Mouse (Mus musculus): ENCODE results near the gene Pitpnb. TPM values are rescaled to one million over a fixed set of nuclear protein-coding genes. Genes with fewer than 3 reads are reported as not detected.

Gene Pitpnb
- polyA plus RNA-seq, 1 experiment = 0.76 TPM

DNA sequence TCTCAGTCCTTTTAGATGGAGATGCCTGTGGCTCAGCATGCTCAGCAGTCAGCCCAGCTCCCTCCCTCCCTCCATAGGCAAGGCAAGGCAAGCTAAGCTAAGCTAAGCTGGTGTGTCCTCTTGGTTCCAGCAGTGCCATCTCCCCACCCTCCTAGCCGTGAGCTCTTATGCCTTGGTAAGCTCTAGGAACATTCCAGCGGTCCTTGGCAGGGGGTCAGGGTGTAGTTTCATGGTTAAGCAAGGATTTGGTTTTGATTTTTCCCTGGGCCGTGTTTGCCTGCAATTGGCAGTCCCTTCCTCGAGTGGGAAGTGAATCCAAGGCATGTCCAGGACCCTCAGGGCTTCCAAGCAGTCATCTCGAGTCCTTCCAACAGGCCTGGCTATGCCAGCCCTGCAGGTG lies 52.8 kb downstream of the Pitpnb start:
- Histone ChIP-seq H3K4me3 (replicated peaks) (no peak overlapping the region), H3K36me3 (ENCODE audit: control insufficient read depth) (peaks cover 93% of the 10 kb centered on the region), H3K9me3 (ENCODE audit: control insufficient read depth, low read length) (no peaks in the 10 kb centered on the region), H3K4me1 (ENCODE audit: control insufficient read depth) (no peaks in the 10 kb centered on the region), H3K27me3 (ENCODE audit: control insufficient read depth) (no peaks in the 10 kb centered on the region)
- TF ChIP-seq TAL1 (IDR thresholded peaks at IDR 0.05; ENCODE audit: low read length) = no peak
- no peak for TF ChIP-seq GATA1 (IDR thresholded peaks at IDR 0.05; ENCODE audit: low read length)

DNA sequence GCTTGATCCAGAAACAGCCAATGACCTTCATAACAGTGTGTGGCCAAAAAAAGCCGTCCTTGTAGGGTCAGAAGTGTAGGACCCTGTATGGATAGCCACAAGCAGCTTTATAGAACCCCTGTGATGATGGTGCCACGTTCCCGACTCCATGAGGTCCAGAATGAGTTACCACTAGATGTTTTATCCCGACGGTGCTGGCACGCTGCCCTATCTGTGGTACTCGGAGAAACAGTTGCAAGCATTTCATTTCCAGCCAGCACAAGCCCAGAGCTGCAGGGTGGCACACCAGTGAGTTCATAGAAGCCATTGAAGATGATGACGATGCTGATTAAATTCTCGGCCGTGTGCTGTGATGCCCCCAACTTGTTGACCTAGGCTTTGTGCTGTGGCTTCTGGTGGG lies 60.3 kb downstream of the Pitpnb start:
- TF ChIP-seq TAL1 (IDR thresholded peaks at IDR 0.05; ENCODE audit: low read length) (no peak), GATA1 (IDR thresholded peaks at IDR 0.05; ENCODE audit: low read length) (no peak)
- peaks cover 34% of the 10 kb centered on the region for H3K36me3 ChIP-seq (ENCODE audit: control insufficient read depth)
- no peaks in the 10 kb centered on the region for H3K9me3 ChIP-seq (ENCODE audit: control insufficient read depth, low read length)

DNA sequence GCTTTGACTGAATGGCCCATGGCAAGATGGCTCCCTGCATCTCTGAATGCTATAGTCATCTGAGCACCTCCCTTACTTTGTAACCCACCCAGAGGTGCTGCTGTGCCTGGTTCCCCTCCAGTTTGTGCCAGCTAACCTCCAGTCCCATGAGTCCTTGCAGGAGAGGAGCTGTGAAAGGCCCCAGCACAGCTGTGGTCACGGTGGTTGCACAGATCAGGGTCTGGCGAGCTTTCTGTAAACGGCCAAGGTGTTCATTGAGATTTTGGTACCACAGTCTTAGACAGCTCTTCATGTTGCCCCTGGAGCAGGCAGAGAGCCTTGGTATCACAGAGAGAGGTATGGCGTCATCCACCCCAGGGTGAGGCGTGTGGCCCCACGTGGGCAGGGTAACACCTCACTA lies 60.9 kb downstream of the Pitpnb start:
- Histone ChIP-seq H3K9me3 (ENCODE audit: control insufficient read depth, low read length) (no peaks in the 10 kb centered on the region), H3K36me3 (ENCODE audit: control insufficient read depth) (peaks cover 29% of the 10 kb centered on the region), H3K4me1 (ENCODE audit: control insufficient read depth) (no peaks in the 10 kb centered on the region), H3K27me3 (ENCODE audit: control insufficient read depth) (no peaks in the 10 kb centered on the region), H3K4me3 (replicated peaks) (no peak overlapping the region)
- TF ChIP-seq TAL1 (IDR thresholded peaks at IDR 0.05; ENCODE audit: low read length) (no peak), GATA1 (IDR thresholded peaks at IDR 0.05; ENCODE audit: low read length) (no peak)

More for the DNA sequence above, 60.3 kb downstream of the Pitpnb start:
- Histone ChIP-seq H3K27me3 (ENCODE audit: control insufficient read depth) (no peaks in the 10 kb centered on the region), H3K4me1 (ENCODE audit: control insufficient read depth) (no peaks in the 10 kb centered on the region), H3K4me3 (replicated peaks) (no peak overlapping the region)

DNA sequence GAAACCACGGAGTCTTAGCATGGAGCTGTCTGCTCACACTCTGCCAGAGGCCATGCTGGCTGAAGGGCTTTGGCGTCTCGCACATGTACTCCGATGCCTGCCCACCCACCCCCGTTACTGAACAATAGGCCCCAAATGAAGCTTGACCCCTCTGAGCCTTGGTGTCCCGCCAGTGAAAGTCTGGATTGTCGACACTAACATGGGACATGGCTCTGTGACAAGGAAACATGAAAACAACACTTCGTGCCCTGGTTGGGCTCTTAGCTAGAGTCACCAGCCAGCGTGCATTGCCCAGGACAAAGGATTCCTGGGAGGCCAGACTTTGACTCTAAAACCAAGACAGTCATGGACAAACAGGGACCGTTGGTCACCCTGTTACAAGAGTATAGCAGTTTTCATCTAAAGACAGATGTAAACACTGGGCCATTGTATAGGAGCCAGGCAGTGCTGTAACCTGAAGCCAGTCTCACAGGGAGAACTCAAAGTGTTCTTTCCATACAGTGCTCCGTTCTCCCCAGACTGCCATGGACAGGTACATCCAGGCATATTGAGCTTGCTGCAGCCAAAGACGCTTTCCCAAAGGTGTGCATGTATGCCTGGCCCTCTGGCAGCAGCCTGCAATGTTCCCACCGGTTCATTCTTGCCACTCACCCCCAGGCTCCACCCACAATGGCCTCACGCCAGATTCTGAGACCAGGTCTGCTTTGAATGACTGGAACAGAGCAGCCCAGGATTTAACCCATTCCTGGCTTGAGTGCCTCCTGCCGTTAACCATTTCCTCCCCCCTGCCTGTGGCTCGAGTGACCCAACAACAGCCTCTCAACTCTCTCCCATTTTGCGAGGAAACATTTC lies 63.0 kb downstream of the Pitpnb start:
- H3K4me3 ChIP-seq (replicated peaks) = no peak overlapping the region
- peaks cover 11% of the 10 kb centered on the region for H3K36me3 ChIP-seq (ENCODE audit: control insufficient read depth)
- no peak for TF ChIP-seq GATA1 (IDR thresholded peaks at IDR 0.05; ENCODE audit: low read length)
- TF ChIP-seq TAL1 (IDR thresholded peaks at IDR 0.05; ENCODE audit: low read length) = no peak
- no peaks in the 10 kb centered on the region for H3K4me1 ChIP-seq (ENCODE audit: control insufficient read depth)
- H3K27me3 ChIP-seq (ENCODE audit: control insufficient read depth) = peaks cover 5% of the 10 kb centered on the region
- no peaks in the 10 kb centered on the region for H3K9me3 ChIP-seq (ENCODE audit: control insufficient read depth, low read length)

DNA sequence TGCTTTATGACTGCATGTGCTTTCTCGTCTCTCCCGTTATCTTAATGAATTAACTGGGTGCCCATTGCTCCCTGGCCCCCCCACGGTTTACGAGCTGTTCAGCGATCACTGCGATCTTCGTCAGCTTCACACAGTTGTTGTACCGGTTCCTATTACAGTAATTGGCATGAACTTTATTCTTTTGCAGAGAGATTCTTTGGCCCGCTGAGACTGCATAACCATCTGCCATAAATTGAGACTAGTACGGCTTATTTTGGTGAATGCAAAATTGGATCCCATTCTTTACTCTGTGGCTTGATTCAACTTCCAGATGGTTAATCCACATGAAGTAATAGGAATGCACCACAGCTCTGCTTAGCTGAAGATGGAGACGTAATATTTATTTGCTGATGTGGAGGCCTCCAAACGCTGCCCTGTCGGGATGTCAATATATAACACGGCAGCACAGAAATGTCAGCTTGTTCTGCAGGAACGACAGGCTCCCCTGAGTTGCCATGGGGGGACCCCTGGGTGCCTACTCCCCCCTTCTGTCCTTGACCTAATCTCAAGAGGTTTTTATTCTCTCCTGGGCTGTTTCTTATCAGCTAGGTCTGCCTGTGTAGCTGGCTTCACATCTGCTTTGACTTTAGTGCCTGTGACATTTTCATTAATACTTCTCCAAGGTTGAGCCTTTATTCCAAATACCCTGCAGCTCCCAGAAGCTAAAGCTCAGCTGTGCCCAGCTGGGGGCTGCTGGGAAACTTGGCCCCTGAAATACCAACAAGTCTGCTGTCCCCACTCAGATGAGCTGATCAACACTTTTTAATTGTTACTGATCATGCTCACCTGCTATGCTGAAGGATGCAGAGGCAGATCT lies 63.9 kb downstream of the Pitpnb start:
- Histone ChIP-seq H3K27me3 (ENCODE audit: control insufficient read depth) (peaks cover 6% of the 10 kb centered on the region), H3K4me1 (ENCODE audit: control insufficient read depth) (no peaks in the 10 kb centered on the region), H3K9me3 (ENCODE audit: control insufficient read depth, low read length) (no peaks in the 10 kb centered on the region), H3K4me3 (replicated peaks) (no peak overlapping the region), H3K36me3 (ENCODE audit: control insufficient read depth) (peaks cover 3% of the 10 kb centered on the region)
- TF ChIP-seq TAL1 (IDR thresholded peaks at IDR 0.05; ENCODE audit: low read length) (no peak), GATA1 (IDR thresholded peaks at IDR 0.05; ENCODE audit: low read length) (no peak)

DNA sequence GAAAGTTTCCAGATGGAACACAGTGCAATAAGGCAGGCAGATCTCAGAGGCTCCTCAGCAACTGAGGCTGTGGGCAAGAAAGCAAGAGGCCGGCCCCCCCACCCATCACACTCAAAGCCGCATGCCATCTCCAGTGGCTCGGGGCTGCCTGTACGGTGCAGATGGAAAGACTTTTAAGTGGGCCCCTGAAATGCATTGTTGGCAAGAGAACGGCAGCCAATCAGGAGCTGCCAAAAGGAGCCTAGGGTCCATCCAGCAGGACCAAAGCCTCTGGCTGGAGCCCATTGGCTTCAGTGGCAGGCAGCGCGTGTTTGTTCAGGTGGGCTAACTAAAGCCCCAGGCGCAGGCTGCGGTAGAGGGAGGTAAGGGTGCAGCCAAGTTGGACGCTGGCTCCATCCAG lies 65.2 kb downstream of the Pitpnb start:
- Histone ChIP-seq H3K4me3 (replicated peaks) (no peak overlapping the region), H3K9me3 (ENCODE audit: control insufficient read depth, low read length) (no peaks in the 10 kb centered on the region), H3K27me3 (ENCODE audit: control insufficient read depth) (peaks cover 9% of the 10 kb centered on the region), H3K4me1 (ENCODE audit: control insufficient read depth) (no peaks in the 10 kb centered on the region), H3K36me3 (ENCODE audit: control insufficient read depth) (no peaks in the 10 kb centered on the region)
- no peak for TF ChIP-seq TAL1 (IDR thresholded peaks at IDR 0.05; ENCODE audit: low read length)
- TF ChIP-seq GATA1 (IDR thresholded peaks at IDR 0.05; ENCODE audit: low read length) = no peak

DNA sequence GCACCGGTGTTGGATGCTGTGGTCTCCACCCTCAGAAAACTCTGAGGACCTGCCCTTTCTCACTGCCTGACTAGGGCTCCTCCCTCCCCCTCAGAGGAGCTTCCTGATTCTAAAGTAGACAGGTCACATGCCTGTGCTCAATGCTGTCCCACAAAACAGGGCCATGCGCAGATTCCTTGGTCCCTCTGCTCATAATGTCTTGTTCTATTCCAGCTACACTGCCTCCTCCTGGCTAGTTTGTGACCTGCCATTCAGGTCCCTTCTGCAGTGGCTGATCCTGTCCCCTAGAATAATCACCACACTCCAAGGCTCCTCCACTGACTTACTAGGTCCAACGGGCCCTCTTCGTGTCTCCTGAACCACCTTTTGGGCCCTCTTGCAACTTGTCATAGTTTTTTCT lies 65.6 kb downstream of the Pitpnb start:
- H3K27me3 ChIP-seq (ENCODE audit: control insufficient read depth) = peaks cover 12% of the 10 kb centered on the region
- H3K4me3 ChIP-seq (replicated peaks) = no peak overlapping the region
- no peaks in the 10 kb centered on the region for H3K9me3 ChIP-seq (ENCODE audit: control insufficient read depth, low read length)
- no peaks in the 10 kb centered on the region for H3K36me3 ChIP-seq (ENCODE audit: control insufficient read depth)
- TF ChIP-seq TAL1 (IDR thresholded peaks at IDR 0.05; ENCODE audit: low read length) = no peak
- TF ChIP-seq GATA1 (IDR thresholded peaks at IDR 0.05; ENCODE audit: low read length) = no peak
- no peaks in the 10 kb centered on the region for H3K4me1 ChIP-seq (ENCODE audit: control insufficient read depth)

DNA sequence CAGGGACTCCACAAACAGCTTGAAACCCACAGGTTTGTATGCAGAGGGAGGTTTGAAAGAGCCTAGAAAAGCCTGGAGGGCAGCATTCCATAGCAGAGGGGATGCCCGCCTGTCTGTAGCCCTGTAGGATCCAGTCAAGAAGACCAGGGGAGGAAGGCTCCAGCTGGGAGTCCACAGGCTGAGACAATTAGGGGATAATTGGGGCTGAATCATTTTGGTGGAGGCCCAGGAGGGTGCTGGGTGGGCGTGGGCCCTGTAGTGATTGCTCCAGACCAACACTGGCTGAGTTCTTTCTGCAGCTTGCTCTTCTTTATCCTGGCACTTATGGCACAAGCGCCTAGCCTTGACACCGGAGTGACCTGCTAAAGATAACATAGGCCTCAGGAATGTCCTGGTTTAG lies 67.9 kb downstream of the Pitpnb start:
- no peaks in the 10 kb centered on the region for H3K36me3 ChIP-seq (ENCODE audit: control insufficient read depth)
- peaks cover 9% of the 10 kb centered on the region for H3K4me1 ChIP-seq (ENCODE audit: control insufficient read depth)
- TF ChIP-seq TAL1 (IDR thresholded peaks at IDR 0.05; ENCODE audit: low read length) = no peak
- peaks cover 17% of the 10 kb centered on the region for H3K27me3 ChIP-seq (ENCODE audit: control insufficient read depth)
- no peaks in the 10 kb centered on the region; the same call in 1 of the 2 replicates for H3K9me3 ChIP-seq (ENCODE audit: control insufficient read depth, low read length)
- H3K4me3 ChIP-seq (replicated peaks) = no peak overlapping the region

DNA sequence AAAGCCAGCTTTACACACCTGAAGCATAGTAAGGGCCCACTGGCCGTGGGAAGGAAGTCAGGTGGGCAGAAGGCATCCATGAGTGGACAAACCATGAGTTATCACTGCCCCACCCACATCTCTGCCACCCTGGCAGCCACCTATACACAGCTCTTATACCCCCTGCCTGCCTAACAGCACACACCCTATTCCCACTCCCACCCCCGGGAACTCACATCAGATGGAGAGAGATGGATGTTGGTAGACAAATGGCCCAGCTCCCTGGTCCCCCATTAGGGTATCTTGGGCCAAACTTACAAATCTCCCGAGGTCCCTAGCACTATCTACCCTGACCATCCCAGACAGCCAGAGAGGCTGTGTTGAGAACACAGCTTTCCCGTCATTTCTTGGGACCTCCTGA lies 68.7 kb downstream of the Pitpnb start:
- TF ChIP-seq GATA1 (IDR thresholded peaks at IDR 0.05; ENCODE audit: low read length) (no peak), TAL1 (IDR thresholded peaks at IDR 0.05; ENCODE audit: low read length) (no peak)
- Histone ChIP-seq H3K4me1 (ENCODE audit: control insufficient read depth) (peaks cover 15% of the 10 kb centered on the region), H3K36me3 (ENCODE audit: control insufficient read depth) (no peaks in the 10 kb centered on the region), H3K9me3 (ENCODE audit: control insufficient read depth, low read length) (no peaks in the 10 kb centered on the region; the same call in 1 of the 2 replicates), H3K27me3 (ENCODE audit: control insufficient read depth) (peaks cover 17% of the 10 kb centered on the region), H3K4me3 (replicated peaks) (no peak overlapping the region)

Data from erythroblast, embryonic 14.5 days (primary cell).